Mouse (Mus musculus): ENCODE measurements at regions not wholly inside any gene's neighbourhood (a gene's known extent, or its start where the extent isn't known, plus 50 kb on each side); places are given as distances from the start of the nearest gene placed in this dataset.

- DNase-seq: no peak
Observed at GRCm38 (mm10) chr11:45058658-45059057, 441.5 kb downstream of the Ebf1 start.

- no peak for DNase-seq
Observed at GRCm38 (mm10) chr11:45066592-45066991, 449.5 kb downstream of the Ebf1 start.

- DNase-seq: no peak
Observed at GRCm38 (mm10) chr11:45070280-45070679, 453.2 kb downstream of the Ebf1 start.

- no peak for DNase-seq
Observed at GRCm38 (mm10) chr11:45071195-45071594, 454.1 kb downstream of the Ebf1 start.

GRCm38 (mm10) chr11:45084506-45085037 is 467.5 kb downstream of the Ebf1 start:
- DNase-seq: no peak

GRCm38 (mm10) chr11:45085145-45085544 is 468.0 kb downstream of the Ebf1 start:
- DNase-seq: no peak

GRCm38 (mm10) chr11:45087186-45087915 is 470.2 kb downstream of the Ebf1 start:
- DNase-seq: no peak

- DNase-seq: no peak
Observed at GRCm38 (mm10) chr11:45088286-45088685, 471.2 kb downstream of the Ebf1 start.

GRCm38 (mm10) chr11:45089561-45089960 is 472.4 kb downstream of the Ebf1 start:
- no peak for DNase-seq

GRCm38 (mm10) chr11:45103498-45104336 is 486.6 kb downstream of the Ebf1 start:
- DNase-seq: no peak

GRCm38 (mm10) chr11:45116702-45117101 is 499.6 kb downstream of the Ebf1 start:
- DNase-seq: no peak

GRCm38 (mm10) chr11:45123276-45123675 is 506.2 kb downstream of the Ebf1 start:
- DNase-seq: no peak

GRCm38 (mm10) chr11:45136781-45137180 is 519.7 kb downstream of the Ebf1 start:
- no peak for DNase-seq

GRCm38 (mm10) chr11:45138351-45138975 is 521.3 kb downstream of the Ebf1 start:
- DNase-seq: no peak

- no peak for DNase-seq
Observed at GRCm38 (mm10) chr11:45140490-45140889, 523.4 kb downstream of the Ebf1 start.

- DNase-seq: no peak
Observed at GRCm38 (mm10) chr11:45154070-45154469, 537.0 kb downstream of the Ebf1 start.

- DNase-seq: no peak
Observed at GRCm38 (mm10) chr11:45154497-45154896, 537.4 kb downstream of the Ebf1 start.

GRCm38 (mm10) chr11:45155782-45156181 is 538.7 kb downstream of the Ebf1 start:
- DNase-seq: no peak

- DNase-seq: no peak
Observed at GRCm38 (mm10) chr11:45158282-45158681, 541.2 kb downstream of the Ebf1 start.

GRCm38 (mm10) chr11:45160871-45161270 is 543.8 kb downstream of the Ebf1 start:
- no peak for DNase-seq

GRCm38 (mm10) chr11:45173546-45173945 is 556.4 kb downstream of the Ebf1 start:
- DNase-seq: no peak

- no peak for DNase-seq
Observed at GRCm38 (mm10) chr11:45174071-45174470, 557.0 kb downstream of the Ebf1 start.
